Mouse (Mus musculus): ENCODE measurements around the gene Aloxe3. TPM values are rescaled to one million over a fixed set of nuclear protein-coding genes. Genes with fewer than 3 reads are reported as not detected.

Gene Aloxe3
- total and polyA plus RNA-seq, 3 experiments: 0.13 to 0.23 TPM; not detected in 1

GRCm38 (mm10) chr11:69098762-69099091 lies 27.0 kb upstream of the Aloxe3 start:
- Histone ChIP-seq H3K79me2 (replicated peaks; ENCODE audit: control insufficient read depth, extremely low read depth, insufficient read depth, poor library complexity, severe bottlenecking) (peaks cover 22% of the 10 kb centered on the region), H3K9me3 (replicated peaks; ENCODE audit: low read length) (no peaks in the 10 kb centered on the region), H3K4me1 (ENCODE audit: control insufficient read depth in 1 of 2, insufficient read depth in 2 of 2) (peaks cover 20 to 64% of the 10 kb centered on the region in 2 experiments), H3K4me3 (replicated peaks in 1 of 3; ENCODE audit: low read depth in 2 of 3, low read length in 2 of 3, poor library complexity in 1 of 3) (peak overlapping the region; percentile 67 to 94 (median 75)), H3K4me2 (ENCODE audit: insufficient read depth, low read depth, poor library complexity, severe bottlenecking) (peak overlapping the region; percentile 93), H3K9ac (ENCODE audit: insufficient read depth, low read depth) (peak overlapping the region; percentile 76), H3K27ac (ENCODE audit: insufficient read depth, low read depth) (peak overlapping the region; percentile 75), H3K36me3 (replicated peaks in 1 of 2; ENCODE audit: control insufficient read depth in 1 of 2, insufficient read depth in 1 of 2, low read length in 1 of 2) (peaks cover 30 to 32% of the 10 kb centered on the region in 2 experiments), H3K27me3 (replicated peaks) (peaks cover 6% of the 10 kb centered on the region)
- dilution Hi-C loops (cut with MboI; ENCODE audit: extremely low pct_ligation_motif_present, extremely low pct_unique_long_range_greater_than_20kb, low sequenced_read_pairs): no loop called here
- in situ Hi-C loops (cut with MboI; ENCODE audit: low pct_ligation_motif_present, low pct_unique_long_range_greater_than_20kb, low sequenced_read_pairs): loop anchor here (25.0 kb wide), 1 partner anchor 914 kb away; the partner anchor contains the start of genes Acadvl, Dlg4 and Dvl2
- TF ChIP-seq MEF2A (IDR thresholded peaks at IDR 0.05; ENCODE audit: borderline replicate concordance, low read depth, low read length): peak; percentile 61; the same call in 1 of the 2 replicates
- no peak for TF ChIP-seq RAD21 (IDR thresholded peaks at IDR 0.05; ENCODE audit: low read depth, low read length)
- 0 out of 2 replicates have a peak, but pooled peaks have one; percentile 21 for TF ChIP-seq JUN (IDR thresholded peaks at IDR 0.05; ENCODE audit: insufficient read depth, low read depth, low read length)
- 0 out of 2 replicates have a peak, but pooled peaks have one; percentile 37 for TF ChIP-seq TBP (conservative IDR thresholded peaks at IDR 0.05; ENCODE audit: low read depth, low read length)
- TF ChIP-seq SMC3 (IDR thresholded peaks at IDR 0.05; ENCODE audit: low read depth, low read length): no peak
- peak; percentile 41; the same call in 1 of the 2 replicates for TF ChIP-seq IRF4 (IDR thresholded peaks at IDR 0.05; ENCODE audit: low read depth, low read length)
- TF ChIP-seq POLR2AphosphoS2 (IDR thresholded peaks at IDR 0.05; ENCODE audit: low read depth, low read length): no peak
- TF ChIP-seq MAZ (IDR thresholded peaks at IDR 0.05; ENCODE audit: low read depth, low read length): peak; percentile 81; the same call in 1 of the 2 replicates
- TF ChIP-seq NELFE (IDR thresholded peaks at IDR 0.05; ENCODE audit: low read depth, low read length): peak; percentile 70; the same call in 1 of the 2 replicates
- peak; percentile 60; the same call in 1 of the 2 replicates for TF ChIP-seq ZMIZ1 (IDR thresholded peaks at IDR 0.05; ENCODE audit: low read depth, low read length)
- TF ChIP-seq MYC (IDR thresholded peaks at IDR 0.05; ENCODE audit: low read depth, low read length): peak; percentile 94
- no peak for TF ChIP-seq PAX5 (IDR thresholded peaks at IDR 0.05; ENCODE audit: low read length)
- TF ChIP-seq POLR2A (IDR thresholded peaks at IDR 0.05; ENCODE audit: low read depth, low read length): peak; percentile 80
- TF ChIP-seq ZNF384 (IDR thresholded peaks at IDR 0.05; ENCODE audit: low read depth, low read length): no peak
- TF ChIP-seq NRF1 (IDR thresholded peaks at IDR 0.05; ENCODE audit: low read depth, low read length): no peak
- TF ChIP-seq BHLHE40 (IDR thresholded peaks at IDR 0.05; ENCODE audit: low read depth, low read length): peak; percentile 98
- TF ChIP-seq E2F4 (IDR thresholded peaks at IDR 0.05; ENCODE audit: insufficient replicate concordance, low read depth, low read length): no peak
- no peak for TF ChIP-seq JUND (conservative IDR thresholded peaks at IDR 0.05; ENCODE audit: low read depth, low read length)
- no peak for TF ChIP-seq USF2 (conservative IDR thresholded peaks at IDR 0.05; ENCODE audit: low read depth, low read length)
- peak; percentile 99; the same call in 1 of the 2 replicates for TF ChIP-seq MAX (IDR thresholded peaks at IDR 0.05; ENCODE audit: low read length)
- no peak for TF ChIP-seq CHD1 (IDR thresholded peaks at IDR 0.05; ENCODE audit: low read depth, low read length)
- no peak for TF ChIP-seq ZC3H11A (IDR thresholded peaks at IDR 0.05; ENCODE audit: low read depth, low read length)
- TF ChIP-seq ELF1 (IDR thresholded peaks at IDR 0.05; ENCODE audit: low read depth, low read length): peak; percentile 49; the same call in 1 of the 2 replicates
- no peak for TF ChIP-seq KAT2A (IDR thresholded peaks at IDR 0.05; ENCODE audit: insufficient replicate concordance, low read length)
- peak; percentile 51; the same call in 1 of the 2 replicates for TF ChIP-seq HCFC1 (IDR thresholded peaks at IDR 0.05; ENCODE audit: low read depth, low read length)
- TF ChIP-seq UBTF (IDR thresholded peaks at IDR 0.05; ENCODE audit: low read depth, low read length): no peak
- TF ChIP-seq SIN3A (IDR thresholded peaks at IDR 0.05; ENCODE audit: low read length): peak; percentile 94; the same call in 1 of the 2 replicates
- TF ChIP-seq MXI1 (IDR thresholded peaks at IDR 0.05; ENCODE audit: low read depth, low read length): peak; percentile 98
- TF ChIP-seq CHD2 (IDR thresholded peaks at IDR 0.05; ENCODE audit: low read length): no peak; the same call in 1 of the 2 replicates
- TF ChIP-seq EP300 (IDR thresholded peaks at IDR 0.05; ENCODE audit: low read length): no peak
- peak in 1 of 2 experiments; percentile 22; a peak in 2 of 4 replicates for TF ChIP-seq CTCF (conservative IDR thresholded peaks at IDR 0.05 in 1 of 2, IDR thresholded peaks at IDR 0.05 in 1 of 2; ENCODE audit: low read depth in 2 of 2, low read length in 2 of 2)
- TF ChIP-seq ZKSCAN1 (IDR thresholded peaks at IDR 0.05; ENCODE audit: borderline replicate concordance, low read depth, low read length): no peak
- peak; percentile 91 for TF ChIP-seq ETS1 (conservative IDR thresholded peaks at IDR 0.05; ENCODE audit: low read depth, low read length)
- no peak; the same call in 1 of the 2 replicates for TF ChIP-seq GABPA (IDR thresholded peaks at IDR 0.05; ENCODE audit: insufficient replicate concordance, low read depth, low read length)
- TF ChIP-seq TCF12 (IDR thresholded peaks at IDR 0.05; ENCODE audit: low read depth, low read length): peak; percentile 40; the same call in 1 of the 2 replicates
- TF ChIP-seq RCOR1 (conservative IDR thresholded peaks at IDR 0.05; ENCODE audit: low read depth, low read length): no peak
- peak; percentile 57 for TF ChIP-seq USF1 (IDR thresholded peaks at IDR 0.05; ENCODE audit: low read depth, low read length)
- TF ChIP-seq MAFK (IDR thresholded peaks at IDR 0.05; ENCODE audit: insufficient replicate concordance, low read length): no peak
- DNase-seq (ENCODE audit: extremely low read depth): peak; percentile 99

All from CH12.LX (cell line).